Mouse (Mus musculus): Measurements from ENCODE around the gene Mfap1a. TPM values are rescaled to one million over a fixed set of nuclear protein-coding genes. Genes with fewer than 3 reads are reported as not detected.
A peak's percentile ranks its signal among the peaks of the same experiment; 100 is the strongest.
"Not testable (repeated sequence)": the region's sequence is repeated elsewhere in the genome, so short reads cannot be mapped to it uniquely, and the experiment has no call there.

Mfap1a gene
- polyA plus RNA-seq, 1 experiment from 2014 or later: 30.1 TPM

GRCm38 (mm10) chr2:121473301-121474179 is 32.9 kb downstream of the Mfap1a start, which contains the start of gene Mfap1b:
Gene Mfap1b, minus strand, starts transcription at chr2:121474067.
- peak; percentile 94 for ATAC-seq (ENCODE audit: low read depth)
- Histone ChIP-seq H3K4me2 (peak within 1 kb of the TSS; percentile 80), H3K36me3 (peaks cover 11% of the 10 kb centered on the region; the same call in 1 of the 2 replicates), H3K4me3 (peak within 1 kb of the TSS; percentile 60), H3K9ac (peak within 1 kb of the TSS; percentile 75), H3K27ac (replicated peaks) (peak within 1 kb of the TSS; percentile 62)
- not testable (repeated sequence) for H3K27me3 ChIP-seq; H3K9me3 ChIP-seq; H3K4me1 ChIP-seq (replicated peaks)
- WGBS: 6% methylated on average over 41 of the region's 41 CpGs

- peak overlapping the region; percentile 60; the same call in 1 of the 2 replicates for H3K4me3 ChIP-seq
- not testable (repeated sequence) for ATAC-seq (ENCODE audit: low read depth); H3K27me3 ChIP-seq; H3K27ac ChIP-seq (replicated peaks); H3K4me1 ChIP-seq (replicated peaks); H3K9ac ChIP-seq; H3K9me3 ChIP-seq
- H3K4me2 ChIP-seq: peak overlapping the region; percentile 80
- H3K36me3 ChIP-seq: peaks cover 16% of the 10 kb centered on the region
- 95% methylated on average over 3 of the region's 3 CpGs for WGBS
These were observed 33.7 kb downstream of the Mfap1a start for GRCm38 (mm10) chr2:121472783-121473182.

- not testable (repeated sequence) for H3K9ac ChIP-seq; H3K4me2 ChIP-seq; H3K4me3 ChIP-seq; ATAC-seq (ENCODE audit: low read depth); H3K27ac ChIP-seq (replicated peaks); H3K4me1 ChIP-seq (replicated peaks); H3K9me3 ChIP-seq; H3K27me3 ChIP-seq
- 69% methylated on average over 5 of the region's 6 CpGs for WGBS
- H3K36me3 ChIP-seq: peaks cover 16% of the 10 kb centered on the region
These were observed 37.5 kb downstream of the Mfap1a start for GRCm38 (mm10) chr2:121468982-121469381.

GRCm38 (mm10) chr2:121460071-121460470 is 46.4 kb downstream of the Mfap1a start:
- Histone ChIP-seq H3K4me3 (no peak overlapping the region), H3K27me3 (no peaks in the 10 kb centered on the region), H3K27ac (replicated peaks) (no peak overlapping the region), H3K4me2 (no peak overlapping the region), H3K9me3 (no peaks in the 10 kb centered on the region), H3K4me1 (replicated peaks) (peaks cover 18% of the 10 kb centered on the region), H3K9ac (no peak overlapping the region), H3K36me3 (peaks cover 29% of the 10 kb centered on the region)
- ATAC-seq (ENCODE audit: low read depth): no peak
- 55% methylated on average over 2 of the region's 2 CpGs for WGBS

- ATAC-seq (ENCODE audit: low read depth): peak; percentile 93
- WGBS: 5% methylated on average over 41 of the region's 41 CpGs
These were observed 49.5 kb downstream of the Mfap1a start, which contains the start of gene Serinc4 for GRCm38 (mm10) chr2:121456692-121457642. Gene Serinc4, minus strand, starts transcription at chr2:121456781.

GRCm38 (mm10) chr2:121455534-121455933 is 50.9 kb downstream of the Mfap1a start:
- WGBS: 86% methylated on average over 5 of the region's 5 CpGs
- Histone ChIP-seq H3K27me3 (no peaks in the 10 kb centered on the region), H3K36me3 (peaks cover 47% of the 10 kb centered on the region), H3K9ac (no peak overlapping the region), H3K27ac (replicated peaks) (no peak overlapping the region), H3K9me3 (no peaks in the 10 kb centered on the region), H3K4me1 (replicated peaks) (peaks cover 31% of the 10 kb centered on the region), H3K4me2 (no peak overlapping the region), H3K4me3 (no peak overlapping the region)
- ATAC-seq (ENCODE audit: low read depth): no peak

More at GRCm38 (mm10) chr2:121456692-121457642, 49.5 kb downstream of the Mfap1a start, which contains the start of gene Serinc4:
- peaks cover 21% of the 10 kb centered on the region for H3K4me1 ChIP-seq (replicated peaks)
- H3K27ac ChIP-seq (replicated peaks): peak within 1 kb of the TSS; percentile 80
- H3K4me2 ChIP-seq: peak within 1 kb of the TSS; percentile 75
- H3K36me3 ChIP-seq: peaks cover 47% of the 10 kb centered on the region
- peak within 1 kb of the TSS; percentile 90 for H3K9ac ChIP-seq
- H3K4me3 ChIP-seq: peak within 1 kb of the TSS; percentile 78
- H3K9me3 ChIP-seq: no peaks in the 10 kb centered on the region
- no peaks in the 10 kb centered on the region for H3K27me3 ChIP-seq

GRCm38 (mm10) chr2:121453917-121454316 is 52.5 kb downstream of the Mfap1a start:
- Histone ChIP-seq H3K4me1 (replicated peaks) (peaks cover 37% of the 10 kb centered on the region), H3K27ac (replicated peaks) (no peak overlapping the region), H3K9me3 (no peaks in the 10 kb centered on the region), H3K27me3 (no peaks in the 10 kb centered on the region), H3K4me2 (no peak overlapping the region), H3K4me3 (no peak overlapping the region), H3K9ac (no peak overlapping the region), H3K36me3 (peaks cover 31% of the 10 kb centered on the region)
- 92% methylated on average over 6 of the region's 6 CpGs for WGBS
- ATAC-seq (ENCODE audit: low read depth): no peak

GRCm38 (mm10) chr2:121452990-121453389 is 53.5 kb downstream of the Mfap1a start, which contains the start of gene Hypk:
Gene Hypk, plus strand, starts transcription at chr2:121453290.
- Histone ChIP-seq H3K36me3 (peaks cover 24% of the 10 kb centered on the region), H3K9ac (no peak within 1 kb of the TSS), H3K4me3 (no peak within 1 kb of the TSS), H3K27ac (replicated peaks) (no peak within 1 kb of the TSS), H3K9me3 (no peaks in the 10 kb centered on the region), H3K27me3 (no peaks in the 10 kb centered on the region), H3K4me1 (replicated peaks) (peaks cover 38% of the 10 kb centered on the region), H3K4me2 (no peak within 1 kb of the TSS)
- ATAC-seq (ENCODE audit: low read depth): no peak
- 91% methylated on average over 4 of the region's 4 CpGs for WGBS

GRCm38 (mm10) chr2:121452361-121452760 is 54.1 kb downstream of the Mfap1a start:
- Histone ChIP-seq H3K9ac (no peak overlapping the region), H3K4me3 (no peak overlapping the region), H3K27me3 (no peaks in the 10 kb centered on the region), H3K27ac (replicated peaks) (no peak overlapping the region), H3K9me3 (no peaks in the 10 kb centered on the region), H3K4me1 (replicated peaks) (peaks cover 35% of the 10 kb centered on the region), H3K4me2 (no peak overlapping the region), H3K36me3 (peaks cover 24% of the 10 kb centered on the region)
- ATAC-seq (ENCODE audit: low read depth): no peak
- 79% methylated on average over 4 of the region's 4 CpGs for WGBS

GRCm38 (mm10) chr2:121450093-121450492 is 56.4 kb downstream of the Mfap1a start:
- peak; percentile 3; the same call in 1 of the 2 replicates for ATAC-seq (ENCODE audit: low read depth)

GRCm38 (mm10) chr2:121449545-121450011 is 56.9 kb downstream of the Mfap1a start:
- WGBS: under 1% methylated on average over 54 of the region's 54 CpGs
- Histone ChIP-seq H3K27ac (replicated peaks) (peak overlapping the region; percentile 98), H3K9ac (peak overlapping the region; percentile 94), H3K27me3 (no peaks in the 10 kb centered on the region), H3K4me2 (peak overlapping the region; percentile 76), H3K9me3 (no peaks in the 10 kb centered on the region), H3K4me3 (peak overlapping the region; percentile 97), H3K36me3 (peaks cover 24% of the 10 kb centered on the region), H3K4me1 (replicated peaks) (peaks cover 29% of the 10 kb centered on the region)
- ATAC-seq (ENCODE audit: low read depth): peak; percentile 68

More at GRCm38 (mm10) chr2:121450093-121450492, 56.4 kb downstream of the Mfap1a start:
- WGBS: under 1% methylated on average over 7 of the region's 7 CpGs
- Histone ChIP-seq H3K27ac (replicated peaks) (peak overlapping the region; percentile 98), H3K4me1 (replicated peaks) (peaks cover 29% of the 10 kb centered on the region), H3K36me3 (peaks cover 24% of the 10 kb centered on the region), H3K9me3 (no peaks in the 10 kb centered on the region), H3K4me2 (peak overlapping the region; percentile 76), H3K4me3 (peak overlapping the region; percentile 97), H3K9ac (peak overlapping the region; percentile 94), H3K27me3 (no peaks in the 10 kb centered on the region)
